Mouse (Mus musculus) lung, embryonic 15.5 days (tissue): ENCODE measurements around the gene Pcgf6. TPM values are rescaled to one million over a fixed set of nuclear protein-coding genes. Genes with fewer than 3 reads are reported as not detected.

ENCODE experiments used
- ATAC-seq: fragments of 200-750 bp; cut with Nextera tagmentation; 2 replicates; pipeline ENCODE4 v1.8.0; 2017; ENCODE audit warnings: moderate number of reproducible peaks, borderline replicate concordance; ENCODE audit not compliant: low FRiP score, low TSS enrichment; ENCODE audit errors: extremely low read depth
- H3K27ac ChIP-seq: fragments of 300-500 bp; sonication (generic); 2 replicates; pipeline ENCODE4 v1.5.1; 2015; ENCODE audit warnings: moderate library complexity, mild to moderate bottlenecking, inconsistent platforms
- H3K27me3 ChIP-seq: fragments of 300-500 bp; sonication (generic); 2 replicates; pipeline ENCODE4 v1.6.1; 2015; ENCODE audit warnings: inconsistent platforms
- H3K36me3 ChIP-seq: fragments of 300-500 bp; sonication (generic); 2 replicates; pipeline ENCODE4 v1.6.1; 2015; ENCODE audit warnings: inconsistent platforms
- H3K4me1 ChIP-seq: fragments of 300-500 bp; sonication (generic); 2 replicates; pipeline ENCODE4 v1.6.1; 2015; ENCODE audit warnings: inconsistent platforms
- H3K4me2 ChIP-seq: fragments of 300-500 bp; sonication (generic); 2 replicates; pipeline ENCODE4 v1.6.1; 2015; ENCODE audit warnings: inconsistent platforms, mild to moderate bottlenecking, moderate library complexity
- H3K4me3 ChIP-seq: fragments of 300-500 bp; sonication (generic); 2 replicates; pipeline ENCODE4 v1.5.1; 2015; ENCODE audit warnings: mild to moderate bottlenecking, inconsistent platforms
- H3K9ac ChIP-seq: fragments of 300-500 bp; sonication (generic); 2 replicates; pipeline ENCODE4 v1.6.1; 2015; ENCODE audit warnings: inconsistent platforms
- H3K9me3 ChIP-seq: fragments of 300-500 bp; sonication (generic); 2 replicates; pipeline ENCODE4 v1.6.1; 2016; ENCODE audit warnings: inconsistent platforms
- WGBS: fragments of 180-500 bp; shearing (Covaris S2); methylation state at CpG from one replicate; pipeline ENCODE4 v1.1.7; 2015; 5-methylcytosine and 5-hydroxymethylcytosine counted together
- polyA plus RNA-seq: library from polyadenylated mRNA; unstranded; fragments of >200 nt; fragmentation: Nextera tagmentation; extraction: Ambion mirVana; gene quantifications from 2 replicates; pipeline ENCODE4 v1.2.1, GENCODE M21; 2015

The Pcgf6 gene
- 15.3 and 19.3 TPM in 2 replicates for polyA plus RNA-seq

DNA sequence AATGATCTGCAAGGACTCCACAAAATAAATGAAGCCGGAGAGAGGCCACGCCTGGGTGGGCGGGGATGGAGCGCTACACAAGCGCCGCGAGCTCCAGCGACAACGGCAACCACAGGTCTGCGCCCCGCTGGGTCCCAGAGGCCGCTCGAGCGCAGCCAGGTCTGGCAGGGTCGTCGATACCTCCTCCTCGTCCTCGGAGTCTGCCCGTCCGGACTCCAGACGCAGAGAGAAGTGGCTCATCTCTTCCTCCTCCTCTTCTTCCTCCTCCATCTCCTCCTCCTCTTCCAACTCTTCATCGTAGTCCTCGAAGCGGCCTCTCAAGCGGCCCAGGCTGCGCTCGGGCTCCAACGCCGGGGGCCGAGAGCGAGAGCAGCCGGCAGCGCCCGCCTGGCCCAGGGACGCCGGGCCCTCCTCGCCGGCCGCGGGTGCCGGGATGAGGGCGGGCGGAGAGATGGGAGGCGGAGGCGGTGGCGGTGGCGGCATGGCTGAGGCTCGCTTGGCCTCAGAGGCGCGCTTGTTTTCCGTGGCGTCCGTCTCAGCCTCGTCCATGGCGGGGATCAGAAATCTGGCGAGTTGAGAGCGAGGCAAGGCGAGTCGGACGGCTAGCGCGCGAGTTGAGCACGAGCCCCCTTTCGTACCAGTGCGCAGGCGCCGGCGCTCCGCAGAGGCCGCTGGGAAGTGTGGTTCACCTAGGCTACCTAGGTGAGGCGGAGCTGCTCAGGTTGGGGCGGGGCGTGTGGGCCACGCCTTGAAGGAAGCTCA, at the start of gene Pcgf6:
Gene Pcgf6, minus strand, starts transcription at position 636 of the 762 bp plus-strand sequence.
- Histone ChIP-seq H3K4me1 (peaks cover 18% of the 10 kb centered on the region), H3K27ac (peak within 1 kb of the TSS; percentile 87), H3K36me3 (peaks cover 13% of the 10 kb centered on the region; the same call in 1 of the 2 replicates), H3K4me2 (peak within 1 kb of the TSS; percentile 72), H3K9me3 (no peaks in the 10 kb centered on the region), H3K4me3 (peak within 1 kb of the TSS; percentile 79), H3K9ac (peak within 1 kb of the TSS; percentile 67), H3K27me3 (no peaks in the 10 kb centered on the region)
- peak; percentile 89 for ATAC-seq
- under 1% methylated on average over 75 of the region's 75 CpGs for WGBS

DNA sequence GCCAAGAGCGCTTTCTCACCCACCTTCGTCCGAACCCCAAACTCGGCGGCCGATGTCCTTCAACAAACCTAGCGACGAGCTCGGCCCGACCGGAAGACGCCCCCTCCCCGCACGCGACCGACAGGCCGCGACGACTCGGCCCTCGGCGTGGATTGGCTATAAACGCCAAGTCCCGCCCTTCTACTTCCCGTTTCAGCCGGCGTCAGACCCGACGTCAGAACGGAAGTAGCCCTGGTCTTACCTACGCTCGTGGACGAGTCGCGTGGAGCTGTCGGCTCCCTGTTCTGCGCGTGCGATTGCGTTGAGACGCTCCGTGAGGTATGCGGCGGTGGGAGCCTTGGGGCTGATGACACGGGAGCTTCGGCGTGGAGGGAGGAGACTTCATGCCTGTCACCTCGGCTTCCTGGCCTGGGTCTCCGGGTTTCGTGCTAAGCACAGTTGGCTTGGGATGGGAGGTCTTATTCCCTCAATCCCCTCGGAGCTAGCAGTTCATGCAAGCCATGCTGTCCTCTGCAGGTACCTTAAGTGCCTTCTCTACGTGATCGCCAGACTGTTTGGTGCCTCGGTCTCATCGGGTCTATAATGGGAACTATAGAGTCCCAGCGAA, 39.9 kb upstream of the Pcgf6 start, which contains the start of the genes Usmg5 and Pdcd11:
Gene Usmg5, minus strand, starts transcription at position 98 of the 607 bp plus-strand sequence.
Gene Pdcd11, plus strand, starts transcription at position 219 of the 607 bp plus-strand sequence.
- Histone ChIP-seq H3K9ac (peak within 1 kb of the TSS; percentile 89), H3K9me3 (no peaks in the 10 kb centered on the region), H3K27ac (peak within 1 kb of the TSS; percentile 57), H3K4me2 (peak within 1 kb of the TSS; percentile 67), H3K36me3 (peaks cover 31% of the 10 kb centered on the region), H3K27me3 (no peaks in the 10 kb centered on the region), H3K4me1 (peaks cover 9% of the 10 kb centered on the region), H3K4me3 (peak within 1 kb of the TSS; percentile 71)
- peak; percentile 98 for ATAC-seq
- under 1% methylated on average over 56 of the region's 56 CpGs for WGBS

- Histone ChIP-seq H3K4me2 (peak overlapping the region; percentile 66), H3K9me3 (no peaks in the 10 kb centered on the region), H3K4me3 (peak overlapping the region; percentile 71), H3K9ac (peak overlapping the region; percentile 89), H3K4me1 (peaks cover 9% of the 10 kb centered on the region), H3K27ac (peak overlapping the region; percentile 57), H3K36me3 (peaks cover 29% of the 10 kb centered on the region), H3K27me3 (no peaks in the 10 kb centered on the region)
- peak; percentile 53; the same call in 1 of the 2 replicates for ATAC-seq
- WGBS: under 1% methylated on average over 36 of the region's 36 CpGs
Measured at GRCm38 (mm10) chr19:47089718-47090525, 39.2 kb upstream of the Pcgf6 start.

- 86% methylated on average over 3 of the region's 3 CpGs for WGBS
- Histone ChIP-seq H3K27me3 (no peaks in the 10 kb centered on the region), H3K4me3 (no peak overlapping the region), H3K27ac (no peak overlapping the region), H3K36me3 (peaks cover 33% of the 10 kb centered on the region), H3K4me2 (no peak overlapping the region), H3K4me1 (peaks cover 9% of the 10 kb centered on the region), H3K9ac (0 out of 2 replicates have a peak overlapping the region, but pooled peaks have one; percentile 2), H3K9me3 (no peaks in the 10 kb centered on the region)
- no peak for ATAC-seq
Measured at GRCm38 (mm10) chr19:47088226-47088625, 37.5 kb upstream of the Pcgf6 start.

GRCm38 (mm10) chr19:47067924-47068611, 17.4 kb upstream of the Pcgf6 start:
- peak; percentile 90 for ATAC-seq
- Histone ChIP-seq H3K4me3 (peak overlapping the region; percentile 83), H3K9me3 (no peaks in the 10 kb centered on the region), H3K27ac (peak overlapping the region; percentile 86), H3K4me1 (peaks cover 12% of the 10 kb centered on the region), H3K9ac (peak overlapping the region; percentile 91), H3K27me3 (no peaks in the 10 kb centered on the region), H3K4me2 (peak overlapping the region; percentile 72), H3K36me3 (peaks cover 19% of the 10 kb centered on the region)
- WGBS: 1% methylated on average over 70 of the region's 72 CpGs

GRCm38 (mm10) chr19:47067096-47067882, 16.6 kb upstream of the Pcgf6 start, which contains the start of gene Taf5:
TSS of gene Taf5 (plus strand) at chr19:47067746.
- 8% methylated on average over 49 of the region's 49 CpGs for WGBS
- peak within 1 kb of the TSS; percentile 86 for H3K27ac ChIP-seq
- ATAC-seq: peak; percentile 75
- peaks cover 11% of the 10 kb centered on the region for H3K36me3 ChIP-seq
- H3K9me3 ChIP-seq: no peaks in the 10 kb centered on the region
- H3K4me3 ChIP-seq: peak within 1 kb of the TSS; percentile 83
- peaks cover 12% of the 10 kb centered on the region for H3K4me1 ChIP-seq
- no peaks in the 10 kb centered on the region for H3K27me3 ChIP-seq
- peak within 1 kb of the TSS; percentile 91 for H3K9ac ChIP-seq
- H3K4me2 ChIP-seq: peak within 1 kb of the TSS; percentile 72

- Histone ChIP-seq H3K9ac (no peak overlapping the region), H3K4me1 (peaks cover 12% of the 10 kb centered on the region), H3K36me3 (no peaks in the 10 kb centered on the region), H3K4me3 (no peak overlapping the region), H3K27me3 (no peaks in the 10 kb centered on the region), H3K9me3 (no peaks in the 10 kb centered on the region), H3K27ac (no peak overlapping the region), H3K4me2 (no peak overlapping the region)
- 88% methylated on average over 3 of the region's 3 CpGs for WGBS
- ATAC-seq: no peak
Measured at GRCm38 (mm10) chr19:47065860-47066259, 15.2 kb upstream of the Pcgf6 start.

GRCm38 (mm10) chr19:47057684-47058083, 7.0 kb upstream of the Pcgf6 start:
- no peak overlapping the region for H3K4me3 ChIP-seq
- no peak overlapping the region for H3K9ac ChIP-seq
- H3K4me1 ChIP-seq: no peaks in the 10 kb centered on the region
- ATAC-seq: no peak
- H3K27ac ChIP-seq: no peak overlapping the region
- no peaks in the 10 kb centered on the region for H3K36me3 ChIP-seq
- no peaks in the 10 kb centered on the region for H3K9me3 ChIP-seq
- no peaks in the 10 kb centered on the region for H3K27me3 ChIP-seq
- WGBS: 53% methylated on average over 1 of the region's 1 CpGs
- H3K4me2 ChIP-seq: no peak overlapping the region

DNA sequence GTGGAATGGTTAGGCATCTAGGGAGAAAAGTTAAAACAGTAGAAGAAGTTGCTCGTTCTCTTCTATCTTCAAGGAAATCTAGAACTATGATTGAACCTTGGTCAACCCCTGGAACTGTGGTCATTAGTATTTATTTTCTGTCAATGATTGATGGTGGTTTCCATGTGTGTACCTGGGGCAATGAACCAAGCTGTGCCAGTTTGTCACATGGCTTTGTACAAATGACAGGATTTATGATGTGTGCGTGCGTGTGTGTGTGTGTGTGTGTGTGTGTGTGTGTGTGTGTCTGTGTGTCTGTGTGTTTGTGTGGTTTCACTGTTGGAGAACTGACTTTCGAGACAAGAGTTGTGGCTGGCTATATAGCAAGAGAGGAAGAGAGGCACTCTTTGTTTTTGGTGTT, 2.8 kb upstream of the Pcgf6 start:
- no peak overlapping the region for H3K27ac ChIP-seq
- H3K4me3 ChIP-seq: no peak overlapping the region
- H3K9me3 ChIP-seq: no peaks in the 10 kb centered on the region
- H3K27me3 ChIP-seq: no peaks in the 10 kb centered on the region
- 81% methylated on average over 4 of the region's 4 CpGs for WGBS
- no peak overlapping the region for H3K4me2 ChIP-seq
- ATAC-seq: no peak
- peaks cover 18% of the 10 kb centered on the region for H3K4me1 ChIP-seq
- no peak overlapping the region for H3K9ac ChIP-seq
- no peaks in the 10 kb centered on the region for H3K36me3 ChIP-seq

- no peak overlapping the region for H3K4me3 ChIP-seq
- no peaks in the 10 kb centered on the region for H3K9me3 ChIP-seq
- H3K27ac ChIP-seq: no peak overlapping the region
- H3K4me1 ChIP-seq: peaks cover 18% of the 10 kb centered on the region
- H3K9ac ChIP-seq: no peak overlapping the region
- no peaks in the 10 kb centered on the region for H3K36me3 ChIP-seq
- no peak for ATAC-seq
- H3K4me2 ChIP-seq: no peak overlapping the region
- no peaks in the 10 kb centered on the region for H3K27me3 ChIP-seq
- WGBS: 81% methylated on average over 4 of the region's 4 CpGs
Measured at GRCm38 (mm10) chr19:47052927-47053326, 2.2 kb upstream of the Pcgf6 start.
